Mouse (Mus musculus): Measurements from ENCODE around the gene Pphln1.

Gene Pphln1

GRCm38 (mm10) chr15:93422537-93422936, 24.4 kb downstream of the Pphln1 start:
- in situ Hi-C loops (cut with MboI, MseI): no loop called here

- in situ Hi-C loops (cut with MboI, MseI): loop anchor here in 1 of 2 experiments (10.0 kb wide), 1 partner anchor 49 kb away; no protein-coding TSS in a partner anchor
Observed at GRCm38 (mm10) chr15:93433811-93434210, 35.7 kb downstream of the Pphln1 start.

- in situ Hi-C loops (cut with MboI, MseI): loop anchor here in 1 of 2 experiments (10.0 kb wide), 1 partner anchor 51 kb away; no protein-coding TSS in a partner anchor
Observed at GRCm38 (mm10) chr15:93435998-93436397, 37.8 kb downstream of the Pphln1 start.

- in situ Hi-C loops (cut with MboI, MseI): loop anchor here in 1 of 2 experiments (10.0 kb wide), 1 partner anchor 54 kb away; no protein-coding TSS in a partner anchor
Observed at GRCm38 (mm10) chr15:93438663-93439062, 40.5 kb downstream of the Pphln1 start.

- in situ Hi-C loops (cut with MboI, MseI): loop anchor here in 1 of 2 experiments (5.0 to 10.0 kb wide), 3 partner anchors 45 to 813 kb away; no protein-coding TSS in a partner anchor
Observed at GRCm38 (mm10) chr15:93442271-93442670, 44.1 kb downstream of the Pphln1 start.

- in situ Hi-C loops (cut with MboI, MseI): loop anchor here in 1 of 2 experiments (5.0 to 10.0 kb wide), 3 partner anchors 44 to 811 kb away; no protein-coding TSS in a partner anchor
Observed at GRCm38 (mm10) chr15:93443676-93444075, 45.5 kb downstream of the Pphln1 start.

- in situ Hi-C loops (cut with MboI, MseI): loop anchor here in 1 of 2 experiments (10.0 kb wide), 2 partner anchors 766 to 806 kb away; no protein-coding TSS in a partner anchor
Observed at GRCm38 (mm10) chr15:93448862-93449261, 50.7 kb downstream of the Pphln1 start.

GRCm38 (mm10) chr15:93453296-93453695, 55.1 kb downstream of the Pphln1 start:
- in situ Hi-C loops (cut with MboI, MseI): loop anchor here in 1 of 2 experiments (10.0 kb wide), 1 partner anchor 1048 kb away; no protein-coding TSS in a partner anchor

GRCm38 (mm10) chr15:93456005-93456404, 57.9 kb downstream of the Pphln1 start:
- in situ Hi-C loops (cut with MboI, MseI): loop anchor here in 1 of 2 experiments (10.0 kb wide), 1 partner anchor 1051 kb away; no protein-coding TSS in a partner anchor

GRCm38 (mm10) chr15:93459422-93459821, 61.3 kb downstream of the Pphln1 start:
- in situ Hi-C loops (cut with MboI, MseI): loop anchor here in 1 of 2 experiments (10.0 kb wide), 1 partner anchor 1055 kb away; no protein-coding TSS in a partner anchor

GRCm38 (mm10) chr15:93461066-93461465, 62.9 kb downstream of the Pphln1 start:
- in situ Hi-C loops (cut with MboI, MseI): loop anchor here in 1 of 2 experiments (5.0 kb wide), 1 partner anchor 111 kb away; no protein-coding TSS in a partner anchor

- in situ Hi-C loops (cut with MboI, MseI): no loop called here
Observed at GRCm38 (mm10) chr15:93471651-93472050, 73.5 kb downstream of the Pphln1 start.

- in situ Hi-C loops (cut with MboI, MseI): no loop called here
Observed at GRCm38 (mm10) chr15:93472089-93472488, 73.9 kb downstream of the Pphln1 start.

GRCm38 (mm10) chr15:93474277-93474676, 76.1 kb downstream of the Pphln1 start:
- in situ Hi-C loops (cut with MboI, MseI): no loop called here

- in situ Hi-C loops (cut with MboI, MseI): no loop called here
Observed at GRCm38 (mm10) chr15:93475688-93476087, 77.5 kb downstream of the Pphln1 start.

- in situ Hi-C loops (cut with MboI, MseI): no loop called here
Observed at GRCm38 (mm10) chr15:93477729-93478128, 79.6 kb downstream of the Pphln1 start.

- in situ Hi-C loops (cut with MboI, MseI): no loop called here
Observed at GRCm38 (mm10) chr15:93478676-93479075, 80.5 kb downstream of the Pphln1 start.

- in situ Hi-C loops (cut with MboI, MseI): no loop called here
Observed at GRCm38 (mm10) chr15:93479445-93479844, 81.3 kb downstream of the Pphln1 start.

- in situ Hi-C loops (cut with MboI, MseI): no loop called here
Observed at GRCm38 (mm10) chr15:93481112-93481511, 83.0 kb downstream of the Pphln1 start.

- in situ Hi-C loops (cut with MboI, MseI): no loop called here
Observed at GRCm38 (mm10) chr15:93484261-93484710, 86.1 kb downstream of the Pphln1 start.

- in situ Hi-C loops (cut with MboI, MseI): loop anchor here in 1 of 2 experiments (5.0 kb wide), 1 partner anchor 43 kb away; no protein-coding TSS in a partner anchor
Observed at GRCm38 (mm10) chr15:93485252-93485651, 87.1 kb downstream of the Pphln1 start.

- in situ Hi-C loops (cut with MboI, MseI): loop anchor here in 1 of 2 experiments (5.0 kb wide), 1 partner anchor 44 kb away; no protein-coding TSS in a partner anchor
Observed at GRCm38 (mm10) chr15:93486066-93486465, 87.9 kb downstream of the Pphln1 start.

- in situ Hi-C loops (cut with MboI, MseI): loop anchor here in 1 of 2 experiments (5.0 kb wide), 1 partner anchor 47 kb away; no protein-coding TSS in a partner anchor
Observed at GRCm38 (mm10) chr15:93489597-93489996, 91.4 kb downstream of the Pphln1 start.

Measured in T-helper 17 cell (primary cell).